Mouse (Mus musculus) liver, postnatal 0 days (tissue): ENCODE measurements around the gene Il10rb.

Experiments
- CTCF ChIP-seq: sonication (generic); IDR thresholded peaks from 2 replicates; pipeline ENCODE4 v1.5.1; 2016; ENCODE audit warnings: antibody characterized with exemption, low read depth
- EP300 ChIP-seq: IDR thresholded peaks from 2 replicates; pipeline ENCODE4 v1.6.1; 2016; ENCODE audit warnings: antibody characterized with exemption, low read depth, mild to moderate bottlenecking

DNA sequence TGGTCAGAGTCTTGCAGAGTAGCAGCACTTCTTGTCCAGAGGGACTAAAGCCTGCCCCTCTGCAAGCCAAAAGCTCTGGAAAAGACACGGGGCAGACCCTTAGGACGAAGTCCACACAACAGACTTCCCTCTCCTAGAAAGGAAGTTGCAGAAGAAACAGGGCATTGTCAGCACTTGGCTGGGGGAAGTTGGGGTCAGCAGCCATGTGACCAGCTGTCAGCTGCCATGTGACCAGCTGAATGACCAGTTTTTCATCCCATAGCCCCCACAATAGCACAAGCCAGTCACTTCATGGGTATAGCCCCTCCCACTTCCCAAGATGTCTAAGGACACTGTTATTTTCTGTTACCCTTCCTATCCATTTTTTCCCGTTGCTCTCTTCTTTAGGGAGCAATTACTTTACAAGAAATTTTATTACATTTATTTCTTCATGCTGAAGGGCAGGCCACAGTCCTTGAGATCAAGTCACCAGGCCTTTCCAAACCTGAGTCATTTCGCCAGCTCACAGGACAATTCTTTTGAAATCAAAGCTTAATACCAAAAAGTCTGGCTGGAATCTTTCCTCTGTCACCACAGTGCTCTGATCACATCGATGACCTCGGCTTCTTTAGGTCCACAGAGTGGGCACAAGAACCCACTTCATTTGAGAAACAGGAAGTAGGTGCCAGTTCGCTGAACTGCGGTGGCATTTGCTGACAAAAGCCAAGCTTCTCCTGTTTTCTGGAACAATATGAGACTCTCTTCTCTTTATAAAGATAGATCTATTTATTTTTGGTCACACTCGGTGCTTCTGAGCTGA is 9.6 kb downstream of the Il10rb start:
- TF ChIP-seq CTCF (no peak), EP300 (no peak)
